Comparison of ENCODE assay signal across 19 mouse cellular contexts in the genomic region with DNA sequence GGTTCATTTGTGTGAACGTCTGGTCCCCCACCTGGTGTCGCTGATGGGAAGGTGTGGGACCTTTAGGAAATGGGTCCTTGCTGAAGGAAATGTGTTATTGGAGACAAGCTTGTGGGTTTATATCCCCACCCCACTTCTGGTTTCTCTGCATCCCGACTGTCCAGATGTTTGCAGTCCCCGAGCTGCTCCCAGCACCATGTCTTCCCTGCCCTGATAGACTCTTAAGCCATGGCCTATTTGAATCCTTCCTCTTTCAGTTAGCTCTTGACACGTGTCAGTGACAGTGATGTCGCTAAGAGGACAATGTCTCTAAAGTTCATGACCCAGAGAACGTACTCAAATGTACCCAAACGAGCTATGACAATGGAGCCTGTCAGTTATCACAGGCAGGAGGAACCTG.
"Had no signal": no experiment of that assay in that cellular context is flagged by ENCODE, and none has a peak within 500 bp of the region (broad histone marks: within the 10 kb centered on the region; RNA-seq: fewer than 3 reads in every experiment).

No protein-coding gene starts in this region.

- H3K27ac ChIP-seq: liver, embryonic 15.5 days; midbrain, embryonic 10.5 days; midbrain, embryonic 12.5 days; neural tube, embryonic 13.5 days; neural tube, embryonic 15.5 days; stomach, embryonic 15.5 days; stomach, postnatal 0 days had no signal

- DNase-seq: liver, postnatal 0 days; lung, embryonic 14.5 days; lung, postnatal 10 days; lung, postnatal 4 days; midbrain, embryonic 14.5 days; retina, postnatal 1 day; right cerebral cortex, postnatal 14 days; thymus, adult 2 months; thymus, postnatal 25 days; thymus, postnatal 4 days had no signal

- H3K4me2 ChIP-seq: liver, embryonic 15.5 days; lung, embryonic 14.5 days; midbrain, embryonic 12.5 days; neural tube, embryonic 13.5 days; neural tube, embryonic 15.5 days; stomach, embryonic 15.5 days had no signal

- H3K9ac ChIP-seq: liver, embryonic 15.5 days; liver, postnatal 0 days; lung, embryonic 14.5 days; midbrain, embryonic 12.5 days; neural tube, embryonic 13.5 days; neural tube, embryonic 15.5 days; stomach, embryonic 15.5 days had no signal

- H3K27me3 ChIP-seq: liver, embryonic 15.5 days; neural tube, embryonic 13.5 days; neural tube, embryonic 15.5 days; stomach, embryonic 15.5 days had no signal

- ATAC-seq: liver, postnatal 0 days; midbrain, embryonic 16.5 days had no signal

- H3K4me3 ChIP-seq: liver, embryonic 15.5 days; midbrain, embryonic 10.5 days; midbrain, embryonic 12.5 days; myocyte; neural tube, embryonic 13.5 days; neural tube, embryonic 15.5 days; stomach, embryonic 15.5 days had no signal

- H3K36me3 ChIP-seq: liver, embryonic 15.5 days; midbrain, embryonic 10.5 days; midbrain, embryonic 12.5 days; neural tube, embryonic 13.5 days; neural tube, embryonic 15.5 days; stomach, embryonic 15.5 days had no signal

- H3K9me3 ChIP-seq: liver, embryonic 15.5 days; midbrain, embryonic 10.5 days; midbrain, embryonic 12.5 days; neural tube, embryonic 13.5 days; neural tube, embryonic 15.5 days; stomach, embryonic 15.5 days had no signal

- H3K4me1 ChIP-seq: liver, embryonic 15.5 days; stomach, embryonic 15.5 days had no signal
